19 mouse cellular contexts compared by ENCODE assay signal in genomic region chr2:25457022-25457896, GRCm38 (mm10). TPM values are rescaled to one million over a fixed set of nuclear protein-coding genes. Genes with fewer than 3 reads are reported as not detected.
DNase-seq lines count a peak whose midpoint lies in the region; ATAC-seq and TF ChIP-seq lines count a peak whose summit lies in the region.
"Had no signal": no experiment of that assay in that cellular context is flagged by ENCODE, and none has a peak within 500 bp of the region (broad histone marks: within the 10 kb centered on the region; RNA-seq: fewer than 3 reads in every experiment).

No protein-coding gene starts in this region.

- peaks cover 3% of the 10 kb centered on the region; the same call in 1 of the 2 replicates for H3K36me3 ChIP-seq in hindbrain, embryonic 16.5 days (ENCODE audit: control insufficient read depth, insufficient read depth, low read length)

- DNase-seq in cerebellum, adult 11-12 months = peak; percentile 73
- no peak for DNase-seq in cerebellum, adult 8-10 months
- DNase-seq in cerebellum, postnatal 25 days = peak; percentile 64 to 72
- peak; percentile 75 for DNase-seq in lung, adult 2 months
- peak; percentile 74 to 87 for DNase-seq in lung, postnatal 4 days
- no peak for DNase-seq in layer of hippocampus, adult 8-10 months (ENCODE audit: low spot score in 2 of 2)
- DNase-seq in kidney, postnatal 25 days = no peak
- DNase-seq: adrenal gland, postnatal 25 days; heart, adult 11 months; midbrain, embryonic 14.5 days; right cerebral cortex, postnatal 25 days had no signal

- ATAC-seq in hindbrain, embryonic 16.5 days = no peak
- ATAC-seq: forebrain, embryonic 13.5 days; inflammation-experienced regulatory T-cells, adult 6 months had no signal

- WGBS in lung, adult 2 months = 60% methylated on average over 9 of the region's 9 CpGs
- WGBS in hindbrain, embryonic 16.5 days = 89% methylated on average over 9 of the region's 9 CpGs

- TF ChIP-seq POLR2A in lung, adult 2 months (IDR thresholded peaks at IDR 0.05; ENCODE audit: borderline replicate concordance, extremely low read depth, low read depth, low read length) = peak; percentile 75; the same call in 1 of the 2 replicates

- H3K9ac ChIP-seq in hindbrain, embryonic 16.5 days (ENCODE audit: low read depth, low read length) = no peak overlapping the region
- H3K9ac ChIP-seq: embryonic facial prominence, embryonic 12.5 days; forebrain, embryonic 13.5 days had no signal

- H3K4me2 ChIP-seq in hindbrain, embryonic 16.5 days (ENCODE audit: low read length) = no peak overlapping the region
- H3K4me2 ChIP-seq: embryonic facial prominence, embryonic 12.5 days; forebrain, embryonic 13.5 days had no signal

- H3K27me3 ChIP-seq in hindbrain, embryonic 16.5 days (replicated peaks; ENCODE audit: control insufficient read depth, insufficient read depth, low read length) = no peaks in the 10 kb centered on the region
- H3K27me3 ChIP-seq: embryonic facial prominence, embryonic 12.5 days; forebrain, embryonic 13.5 days had no signal

- H3K4me3 ChIP-seq in lung, adult 2 months (replicated peaks; ENCODE audit: extremely low read depth, low read depth, low read length) = peak overlapping the region; percentile 50
- no peak overlapping the region for H3K4me3 ChIP-seq in hindbrain, embryonic 16.5 days (ENCODE audit: low read length)
- H3K4me3 ChIP-seq: embryonic facial prominence, embryonic 12.5 days; forebrain, embryonic 13.5 days; hindbrain, embryonic 10.5 days had no signal

- TF ChIP-seq CTCF in lung, adult 2 months (IDR thresholded peaks at IDR 0.05; ENCODE audit: insufficient read depth, low read length) = no peak

- peaks cover 9% of the 10 kb centered on the region for H3K4me1 ChIP-seq in lung, adult 2 months (ENCODE audit: control insufficient read depth, insufficient read depth, low read length)
- peaks cover 18% of the 10 kb centered on the region for H3K4me1 ChIP-seq in hindbrain, embryonic 16.5 days (ENCODE audit: control insufficient read depth, insufficient read depth, low read depth, low read length)

- no peaks in the 10 kb centered on the region for H3K9me3 ChIP-seq in hindbrain, embryonic 16.5 days (ENCODE audit: control insufficient read depth, low read length)
- H3K9me3 ChIP-seq: embryonic facial prominence, embryonic 12.5 days; forebrain, embryonic 13.5 days had no signal

- H3K27ac ChIP-seq in hindbrain, embryonic 16.5 days (ENCODE audit: low read depth, low read length) = no peak overlapping the region
- H3K27ac ChIP-seq: embryonic facial prominence, embryonic 12.5 days; forebrain, embryonic 13.5 days; hindbrain, embryonic 10.5 days had no signal

RNA-seq across cellular contexts. Expression of gene Clic3, which starts 0.6 kb away (rescaled TPM):
- polyA plus RNA-seq in lung, adult 2 months (2012; rRNA removed) = 1,602 and 1,847 TPM in 2 replicates
- under 1 TPM in 2 of 4 experiments, not detected in 2; 0.43 to 0.92 TPM for total RNA-seq in layer of hippocampus, adult 8-10 months (2022)
- polyA plus RNA-seq in hindbrain, embryonic 16.5 days (2015; fragmentation: Nextera tagmentation; extraction: Ambion mirVana) = 3.4 and 4.1 TPM in 2 replicates
- total RNA-seq: adrenal gland, postnatal 25 days had no signal

RNA-seq across cellular contexts. Expression of gene Paxx, which starts 3.6 kb away (rescaled TPM):
- 74.6 and 76.0 TPM in 2 replicates for polyA plus RNA-seq in lung, adult 2 months (2012; rRNA removed)
- 10 to 100 TPM; 60.3 to 63.5 (median 61.8) TPM for total RNA-seq in layer of hippocampus, adult 8-10 months (2022)
- 117 and 134 TPM in 2 replicates for polyA plus RNA-seq in hindbrain, embryonic 16.5 days (2015; fragmentation: Nextera tagmentation; extraction: Ambion mirVana)

RNA-seq across cellular contexts. Expression of gene Ptgds, which starts 12.6 kb away (rescaled TPM):
- 0.62 and 0.80 TPM in 2 replicates for polyA plus RNA-seq in lung, adult 2 months (2012; rRNA removed)
- total RNA-seq in layer of hippocampus, adult 8-10 months (2022) = 1,000 to 10,000 TPM in 3 of 4 experiments, 100 to 1,000 TPM in 1; 912 to 1,488 (median 1,209) TPM
- 904 and 1,173 TPM in 2 replicates for polyA plus RNA-seq in hindbrain, embryonic 16.5 days (2015; fragmentation: Nextera tagmentation; extraction: Ambion mirVana)
- polyA plus RNA-seq: inflammation-experienced regulatory T-cells, adult 6 months; neural tube, embryonic 11.5 days had no signal

RNA-seq across cellular contexts. Expression of gene Abca2, which starts 28.8 kb away (rescaled TPM):
- polyA plus RNA-seq in lung, adult 2 months (2012; rRNA removed) = 52.4 and 61.5 TPM in 2 replicates
- total RNA-seq in layer of hippocampus, adult 8-10 months (2022) = 100 to 1,000 TPM; 165 to 186 (median 183) TPM
- polyA plus RNA-seq in hindbrain, embryonic 16.5 days (2015; fragmentation: Nextera tagmentation; extraction: Ambion mirVana) = 13.5 and 15.5 TPM in 2 replicates

RNA-seq across cellular contexts. Expression of gene Fut7, which starts 34.2 kb away (rescaled TPM):
- 2.1 and 3.0 TPM in 2 replicates for polyA plus RNA-seq in lung, adult 2 months (2012; rRNA removed)
- total RNA-seq in layer of hippocampus, adult 8-10 months (2022) = under 1 TPM; 0.35 to 0.98 (median 0.44) TPM
- polyA plus RNA-seq in hindbrain, embryonic 16.5 days (2015; fragmentation: Nextera tagmentation; extraction: Ambion mirVana) = 0.19 and 0.23 TPM in 2 replicates
- total RNA-seq: adrenal gland, postnatal 25 days; liver, adult 2 months had no signal
- polyA plus RNA-seq: embryonic facial prominence, embryonic 12.5 days; hindbrain, embryonic 10.5 days; kidney, embryonic 16.5 days had no signal

Comparison
In these comparisons a context has a peak if more than half of its experiments do, and no peak if none do; other contexts are left out.
1. DNase-seq: peak in cerebellum, adult 11-12 months (single experiment), cerebellum, postnatal 25 days (2 of 2), lung, adult 2 months (single experiment) and lung, postnatal 4 days (2 of 2); none in cerebellum, adult 8-10 months (single experiment), layer of hippocampus, adult 8-10 months (0 of 2) and kidney, postnatal 25 days (0 of 2).
2. RNA of gene Clic3, which starts 0.6 kb away (polyA plus RNA-seq): 1,602 to 1,847 TPM in lung, adult 2 months; 3.4 to 4.1 TPM in hindbrain, embryonic 16.5 days; every median in the first group is over 100 times any median in the second.
3. RNA of gene Ptgds, which starts 12.6 kb away (polyA plus RNA-seq): 904 to 1,173 TPM in hindbrain, embryonic 16.5 days; 0.62 to 0.80 TPM in lung, adult 2 months; every median in the first group is over 100 times any median in the second.